Mouse (Mus musculus) urinary bladder, adult 18-20 months (tissue): ENCODE measurements at regions not wholly inside any gene's neighbourhood (a gene's known extent, or its start where the extent isn't known, plus 50 kb on each side); places are given as distances from the start of the nearest gene placed in this dataset.
A peak's percentile ranks its signal among the peaks of the same experiment; 100 is the strongest.
"Not testable (repeated sequence)": the region's sequence is repeated elsewhere in the genome, so short reads cannot be mapped to it uniquely, and the experiment has no call there.

Experiments used
- DNase-seq, 2 experiments: peaks; one replicate each; pipeline ENCODE4 v3.0.0; 2022; ENCODE audit warnings: low spot score in 2 of 2, mixed read lengths in 2 of 2

- DNase-seq: no peak
Observed at GRCm38 (mm10) chr16:57923447-57924129, 169.1 kb upstream of the Col8a1 start.

GRCm38 (mm10) chr16:57924130-57924495 lies 169.6 kb upstream of the Col8a1 start:
- no peak for DNase-seq

- no peak for DNase-seq
Observed at GRCm38 (mm10) chr16:57927816-57928215, 173.3 kb upstream of the Col8a1 start.

- DNase-seq: no peak
Observed at GRCm38 (mm10) chr16:57928301-57928700, 173.8 kb upstream of the Col8a1 start.

GRCm38 (mm10) chr16:57929151-57929764 lies 174.7 kb upstream of the Col8a1 start:
- DNase-seq: no peak

- DNase-seq: no peak
Observed at GRCm38 (mm10) chr16:57945404-57945803, 190.9 kb upstream of the Col8a1 start.

GRCm38 (mm10) chr16:57947309-57947708 lies 192.8 kb upstream of the Col8a1 start:
- no peak for DNase-seq

DNA sequence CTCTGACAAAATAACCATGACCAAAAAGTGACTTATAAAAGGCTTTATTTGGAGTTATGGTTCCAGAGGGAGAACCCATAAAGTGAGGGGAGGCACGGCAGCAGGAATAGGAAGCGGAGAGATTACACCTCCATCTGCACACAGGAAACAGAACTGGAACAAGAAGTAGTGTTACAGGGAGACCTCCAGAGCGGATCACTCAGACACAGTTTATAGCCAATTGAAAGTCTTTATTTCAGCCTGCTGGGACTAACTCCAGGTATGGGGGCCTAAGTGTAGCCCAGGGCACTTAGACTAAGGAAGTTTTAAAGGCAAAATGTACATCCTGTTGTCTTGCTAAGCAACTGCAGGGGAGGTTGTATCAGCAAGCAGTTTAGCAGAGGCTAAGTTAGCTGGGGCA lies 195.1 kb upstream of the Col8a1 start:
- no peak for DNase-seq

- no peak for DNase-seq
Observed at GRCm38 (mm10) chr16:57970956-57971355, 216.4 kb upstream of the Col8a1 start.

GRCm38 (mm10) chr16:57984111-57984510 lies 229.6 kb upstream of the Col8a1 start:
- no peak for DNase-seq

- no peak for DNase-seq
Observed at GRCm38 (mm10) chr16:58005740-58006139, 251.2 kb upstream of the Col8a1 start.

DNA sequence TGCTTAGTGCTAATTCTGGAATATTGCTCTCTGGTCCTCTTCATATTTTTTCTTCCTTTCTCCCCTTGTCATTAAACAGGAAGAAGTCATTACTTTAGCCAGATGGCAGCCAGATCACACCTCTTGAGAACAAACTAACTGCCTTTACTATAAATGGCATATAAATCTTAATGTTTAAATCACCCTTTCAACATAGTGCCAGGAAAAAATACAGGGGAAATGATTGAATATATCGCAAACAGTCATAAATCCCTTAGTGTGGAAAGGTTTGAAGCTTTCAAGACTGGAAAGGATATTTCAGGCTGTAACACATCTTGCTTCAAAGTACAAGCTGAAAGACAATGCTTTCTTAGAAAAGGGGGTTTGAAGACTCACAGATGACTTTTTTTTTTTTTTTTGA lies 259.0 kb upstream of the Col8a1 start:
- DNase-seq: no peak

GRCm38 (mm10) chr16:58027525-58027924 lies 273.0 kb upstream of the Col8a1 start:
- no peak for DNase-seq

GRCm38 (mm10) chr16:58028541-58028940 lies 274.0 kb upstream of the Col8a1 start:
- not testable (repeated sequence) for DNase-seq

GRCm38 (mm10) chr16:58029674-58030073 lies 275.1 kb upstream of the Col8a1 start:
- peak in 1 of 2 experiments; percentile 4 for DNase-seq

DNA sequence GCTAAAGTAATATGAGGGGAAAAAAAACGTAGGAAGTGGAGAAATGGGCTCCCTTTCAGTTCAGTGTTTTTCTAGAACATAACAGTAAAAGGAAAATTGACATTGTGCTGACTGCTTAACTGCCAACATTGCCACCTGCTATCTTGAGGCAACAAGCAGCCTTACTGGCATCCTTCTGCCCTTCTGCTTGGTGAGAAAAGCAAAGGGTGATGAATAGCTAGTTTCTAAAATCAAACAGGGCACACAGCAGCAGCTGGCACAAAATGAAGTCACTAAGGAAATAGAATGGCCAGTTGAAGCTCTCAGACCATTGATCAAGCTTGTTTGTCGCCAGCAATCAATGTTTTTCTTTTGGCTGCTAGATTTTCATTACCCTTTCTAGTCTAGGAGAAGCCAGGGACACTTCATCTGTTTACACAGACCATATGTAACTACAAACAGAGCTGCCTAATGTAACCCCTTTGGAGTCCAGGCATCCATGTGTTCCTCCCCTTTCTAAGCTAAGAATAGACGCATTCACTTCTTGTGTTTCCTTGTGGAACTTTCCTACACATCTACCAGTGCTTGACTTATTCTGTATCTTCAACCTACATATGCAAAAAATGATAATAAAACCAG lies 314.2 kb upstream of the Col8a1 start:
- no peak for DNase-seq

DNA sequence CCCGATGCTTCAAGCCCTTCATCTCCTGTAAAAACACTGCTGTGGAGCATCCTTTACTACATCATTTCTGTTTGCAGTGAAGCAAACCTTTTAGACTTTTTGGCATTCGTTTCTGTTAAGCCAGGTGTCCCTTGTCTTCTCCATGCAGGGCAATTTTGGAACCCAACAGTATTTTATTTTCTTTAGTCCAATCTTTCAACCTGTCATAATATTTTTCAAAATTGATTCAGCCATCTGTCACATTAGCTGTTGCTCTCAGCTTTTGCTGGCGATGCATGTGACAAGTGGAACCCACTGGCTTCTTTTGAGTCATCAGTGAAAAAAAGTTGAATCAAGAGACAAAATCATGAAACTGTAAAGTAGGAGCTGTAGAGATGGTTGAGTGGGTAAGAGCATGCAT lies 317.9 kb upstream of the Col8a1 start:
- DNase-seq: no peak

GRCm38 (mm10) chr16:58100351-58100750 lies 307.9 kb upstream of the Dcbld2 start:
- DNase-seq: no peak

- no peak for DNase-seq
Observed at GRCm38 (mm10) chr16:58110452-58110851, 297.8 kb upstream of the Dcbld2 start.

GRCm38 (mm10) chr16:58126086-58126485 lies 282.2 kb upstream of the Dcbld2 start:
- no peak for DNase-seq

DNA sequence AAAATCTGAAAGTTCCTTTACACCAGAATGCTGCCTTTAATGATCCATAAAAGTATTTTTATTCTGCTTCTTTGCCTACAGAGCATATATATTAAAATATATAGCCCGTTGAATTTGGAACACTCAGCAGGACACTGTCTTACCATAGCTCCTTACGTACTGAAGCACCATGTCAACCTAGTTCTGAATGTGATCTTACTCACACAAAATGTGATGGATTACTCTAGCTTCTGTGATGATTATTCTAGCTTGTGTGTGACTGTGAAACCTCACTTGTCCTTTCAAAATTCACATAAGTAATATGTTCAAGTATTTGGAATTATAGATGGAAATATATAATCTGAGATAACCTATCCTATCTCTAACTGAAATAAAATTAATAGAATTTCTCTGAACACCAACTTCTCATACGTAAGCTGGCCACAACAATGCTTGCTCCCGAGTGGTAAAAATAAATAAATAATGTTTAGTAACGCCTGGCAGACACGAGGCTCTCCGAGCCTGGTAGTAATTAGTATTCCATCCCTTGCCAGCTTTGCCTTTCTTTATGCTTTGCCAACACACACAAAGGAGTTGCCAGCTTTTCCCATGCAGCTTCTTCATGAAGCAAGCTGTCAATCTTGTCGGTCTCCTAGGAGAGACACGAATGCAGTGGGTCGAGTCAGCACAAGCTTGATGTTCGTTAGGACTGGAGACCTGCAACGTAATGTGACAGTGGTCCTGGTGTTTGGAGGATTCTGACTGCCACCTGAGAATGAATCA lies 271.9 kb upstream of the Dcbld2 start:
- DNase-seq: no peak

DNA sequence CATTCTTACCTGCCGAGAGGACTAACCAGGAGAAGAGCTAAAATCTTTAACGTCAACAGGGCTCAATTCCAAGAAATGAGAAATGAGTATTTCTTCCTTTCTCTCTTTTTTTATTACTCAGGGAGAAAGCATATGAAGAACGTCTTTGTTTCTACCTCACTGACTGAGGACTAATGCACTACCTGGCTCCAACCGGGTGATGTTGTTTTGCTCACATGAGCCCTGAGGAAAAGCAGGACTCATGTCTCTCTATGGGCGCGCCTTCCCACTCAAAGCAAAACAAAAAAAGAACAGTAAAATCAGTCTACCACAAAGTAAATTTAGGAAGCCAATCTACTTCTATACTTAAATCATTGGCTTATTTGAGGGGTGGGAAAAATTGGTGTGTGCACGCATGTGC lies 271.3 kb upstream of the Dcbld2 start:
- DNase-seq: no peak
